Mouse (Mus musculus) CH12.LX (cell line): Measurements from ENCODE around the gene Phactr1. TPM values are rescaled to one million over a fixed set of nuclear protein-coding genes. Genes with fewer than 3 reads are reported as not detected.

Experiments used
- DNase-seq: peaks from one replicate; pipeline ENCODE4 v3.0.0-alpha.2; 2013; ENCODE audit errors: extremely low read depth
- H3K27ac ChIP-seq: 2 replicates; pipeline ENCODE4 v1.5.1; 2012; ENCODE audit warnings: low read depth, mild to moderate bottlenecking, control low read depth, moderate library complexity; ENCODE audit not compliant: insufficient read depth
- H3K27me3 ChIP-seq: replicated peaks from 2 replicates; pipeline ENCODE3; 2012; ENCODE audit warnings: inconsistent platforms
- H3K36me3 ChIP-seq, 2 experiments: replicated peaks in 1 of 2; 2 replicates each; pipeline versions ENCODE3 to v1.6.1; 2012; ENCODE audit warnings: inconsistent platforms in 1 of 2, low read length in 1 of 2, mild to moderate bottlenecking in 1 of 2, mixed read lengths in 1 of 2, moderate library complexity in 1 of 2; ENCODE audit not compliant: control insufficient read depth in 1 of 2, insufficient read depth in 1 of 2
- H3K4me1 ChIP-seq, 2 experiments: 2 replicates each; pipeline ENCODE4 v1.6.1; 2012; ENCODE audit warnings: inconsistent platforms in 1 of 2, moderate library complexity in 1 of 2; ENCODE audit not compliant: insufficient read depth in 2 of 2, control insufficient read depth in 1 of 2
- H3K4me2 ChIP-seq: 2 replicates; pipeline ENCODE4 v1.6.1; 2012; ENCODE audit warnings: low read depth, mild to moderate bottlenecking, control low read depth; ENCODE audit not compliant: poor library complexity, insufficient read depth, severe bottlenecking
- H3K4me3 ChIP-seq, 3 experiments: fragments of 150-350 bp in 1 of 3; sonication (generic) in 1 of 3; replicated peaks in 1 of 3; 2 replicates each; pipeline versions ENCODE3 to v1.5.1; 2011 to 2012; ENCODE audit warnings: low read depth in 2 of 3, low read length in 2 of 3, mild to moderate bottlenecking in 2 of 3, moderate library complexity in 2 of 3, control low read depth in 1 of 3, improper control_type of control experiment in 1 of 3, inconsistent platforms in 1 of 3, mixed read lengths in 1 of 3; ENCODE audit not compliant: poor library complexity in 1 of 3
- H3K79me2 ChIP-seq: replicated peaks from 2 replicates; pipeline ENCODE4 v1.6.1; 2012; ENCODE audit warnings: mild to moderate bottlenecking, moderate library complexity; ENCODE audit not compliant: control insufficient read depth, poor library complexity, insufficient read depth, severe bottlenecking; ENCODE audit errors: extremely low read depth
- H3K9ac ChIP-seq: 2 replicates; pipeline ENCODE4 v1.6.1; 2012; ENCODE audit warnings: low read depth, mild to moderate bottlenecking, control low read depth, moderate library complexity; ENCODE audit not compliant: insufficient read depth
- H3K9me3 ChIP-seq: replicated peaks from 2 replicates; pipeline ENCODE3; 2012; ENCODE audit warnings: low read length, inconsistent platforms, mixed read lengths
- CTCF ChIP-seq, 2 experiments: IDR thresholded peaks in 1 of 2; conservative IDR thresholded peaks in 1 of 2; 2 replicates each; pipeline ENCODE4 v1.5.1; 2011 to 2012; ENCODE audit warnings: low read depth in 2 of 2, low read length in 2 of 2, improper control_type of control experiment in 1 of 2, inconsistent platforms in 1 of 2, mild to moderate bottlenecking in 1 of 2, moderate library complexity in 1 of 2
- E2F4 ChIP-seq: IDR thresholded peaks from 2 replicates; pipeline ENCODE4 v1.6.1; 2011; ENCODE audit warnings: low read depth, low read length, improper control_type of control experiment; ENCODE audit not compliant: insufficient replicate concordance
- ELF1 ChIP-seq: IDR thresholded peaks from 2 replicates; pipeline ENCODE4 v1.6.1; 2014; ENCODE audit warnings: low read depth, mild to moderate bottlenecking, inconsistent platforms, low read length, improper control_type of control experiment
- EP300 ChIP-seq: IDR thresholded peaks from 2 replicates; pipeline ENCODE4 v1.6.1; 2011; ENCODE audit warnings: low read length, improper control_type of control experiment
- RAD21 ChIP-seq: IDR thresholded peaks from 2 replicates; pipeline ENCODE4 v1.6.1; 2011; ENCODE audit warnings: low read depth, mild to moderate bottlenecking, low read length, improper control_type of control experiment, moderate library complexity
- SIN3A ChIP-seq: IDR thresholded peaks from 2 replicates; pipeline ENCODE4 v1.6.1; 2012; ENCODE audit warnings: low read length, improper control_type of control experiment, inconsistent platforms
- SMC3 ChIP-seq: IDR thresholded peaks from 2 replicates; pipeline ENCODE4 v1.6.1; 2011; ENCODE audit warnings: low read depth, low read length, improper control_type of control experiment
- ZMIZ1 ChIP-seq: IDR thresholded peaks from 2 replicates; pipeline ENCODE4 v1.6.1; 2012; ENCODE audit warnings: low read depth, mild to moderate bottlenecking, inconsistent platforms, low read length, improper control_type of control experiment
- dilution Hi-C: fragments of 300-500 bp; cut with MboI; formaldehyde crosslinking; loops from 2 replicates; pipeline ENCODE4 v1.14.3; 2020; ENCODE audit warnings: low sequenced_read_pairs; ENCODE audit not compliant: extremely low pct_unique_long_range_greater_than_20kb, extremely low pct_ligation_motif_present
- in situ Hi-C: fragments of 300-500 bp; cut with MboI; formaldehyde crosslinking; loops from 3 replicates; pipeline ENCODE4 v1.14.3; 2019; ENCODE audit warnings: low sequenced_read_pairs, low pct_ligation_motif_present, low pct_unique_long_range_greater_than_20kb, mixed read lengths
- polyA plus RNA-seq: library from polyadenylated mRNA; unstranded; fragments of >175 nt; gene quantifications from 2 replicates; pipeline ENCODE4 v1.2.1, GENCODE M21; 2012; ENCODE audit warnings: low read depth; ENCODE audit not compliant: insufficient read length
- total RNA-seq, 2 experiments: library from RNA; depleted of rRNA; stranded (reverse); fragments of 300-350 nt in 1 of 2; fragments of >200 nt in 1 of 2; gene quantifications; 2 replicates each; pipeline ENCODE4 v1.2.3; 2012 to 2014

Phactr1 gene
- total and polyA plus RNA-seq, 3 experiments: 2.0 to 6.1 (median 3.1) TPM

DNA sequence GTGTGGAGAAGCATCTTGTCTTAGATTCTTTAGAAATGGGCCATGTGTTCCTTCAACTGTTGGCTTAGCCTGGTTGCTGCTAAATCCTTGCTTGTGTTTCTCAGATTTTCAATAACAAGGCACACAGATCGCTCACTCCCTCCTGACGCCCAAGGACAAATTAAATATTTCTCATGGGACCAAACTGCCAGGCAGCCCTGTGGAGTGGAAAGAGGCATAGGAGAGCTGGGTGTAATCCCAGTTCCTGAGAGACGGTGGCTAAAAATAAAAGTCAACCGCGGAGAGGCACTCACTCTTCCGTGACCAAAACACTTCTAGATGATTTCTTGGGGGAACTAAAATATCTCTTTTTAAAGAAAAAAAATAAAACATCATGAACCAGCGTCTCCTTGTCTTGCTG is 143.5 kb downstream of the Phactr1 start:
- Histone ChIP-seq H3K4me1 (peaks cover 5 to 14% of the 10 kb centered on the region in 2 experiments), H3K79me2 (no peaks in the 10 kb centered on the region), H3K27ac (no peak overlapping the region), H3K4me2 (no peak overlapping the region), H3K9me3 (peaks cover 12% of the 10 kb centered on the region), H3K36me3 (no peaks in the 10 kb centered on the region), H3K9ac (no peak overlapping the region), H3K4me3 (no peak overlapping the region), H3K27me3 (no peaks in the 10 kb centered on the region)
- dilution Hi-C loops (no loop called here), in situ Hi-C loops (no loop called here)
- no peak for DNase-seq
- TF ChIP-seq E2F4: no peak
- no peak for TF ChIP-seq ZMIZ1

DNA sequence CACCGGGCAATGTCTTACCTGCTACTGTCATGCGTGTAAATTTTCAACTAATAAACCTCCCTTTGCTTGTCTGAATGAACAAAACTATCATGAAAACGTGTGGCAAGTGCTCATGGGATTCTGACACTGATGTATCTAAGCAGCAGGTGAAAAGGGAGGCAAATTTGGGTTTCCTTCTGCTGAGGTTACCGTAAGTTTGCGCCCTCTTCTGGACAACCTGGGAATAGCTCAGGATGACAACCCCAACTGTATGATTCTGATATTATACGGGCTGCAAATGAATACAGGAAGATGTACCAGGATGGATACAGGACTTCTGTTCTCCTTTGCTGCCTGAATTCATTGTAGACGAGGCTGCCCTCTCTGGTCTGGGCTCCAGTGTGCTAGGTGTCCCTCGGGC is 146.2 kb downstream of the Phactr1 start:
- Histone ChIP-seq H3K27me3 (no peaks in the 10 kb centered on the region), H3K9ac (no peak overlapping the region), H3K79me2 (no peaks in the 10 kb centered on the region), H3K4me2 (no peak overlapping the region), H3K36me3 (no peaks in the 10 kb centered on the region), H3K9me3 (peaks cover 12% of the 10 kb centered on the region), H3K4me1 (peaks cover 8 to 18% of the 10 kb centered on the region in 2 experiments), H3K27ac (no peak overlapping the region), H3K4me3 (no peak overlapping the region)
- DNase-seq: peak; percentile 37
- TF ChIP-seq CTCF (conservative IDR thresholded peaks at IDR 0.05 in 1 of 2, IDR thresholded peaks at IDR 0.05 in 1 of 2; ENCODE audit: low read depth in 2 of 2, low read length in 2 of 2): peak; percentile 58 to 81
- no peak for TF ChIP-seq RAD21
- in situ Hi-C loops: no loop called here
- dilution Hi-C loops: no loop called here

DNA sequence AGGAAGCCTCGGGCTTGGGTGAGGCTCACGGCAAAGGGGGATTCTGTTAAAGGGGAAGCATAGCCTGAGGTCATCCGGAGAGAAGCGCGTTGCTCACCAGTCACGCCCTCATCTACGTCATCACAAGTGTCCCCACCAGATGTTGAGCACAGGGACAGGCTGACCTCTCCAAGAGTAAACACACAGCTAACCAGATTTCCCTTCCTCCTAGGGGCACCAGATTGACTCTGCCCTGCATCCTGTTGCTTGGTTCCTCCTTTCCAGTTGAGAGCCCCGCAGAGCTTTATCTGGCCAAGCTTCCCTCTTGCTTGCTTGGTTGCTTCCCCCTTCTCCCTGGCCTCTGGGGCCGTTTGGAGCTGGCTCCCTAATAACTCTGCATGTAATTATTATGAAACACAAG is 148.6 kb downstream of the Phactr1 start:
- TF ChIP-seq EP300 (no peak), SIN3A (0 out of 2 replicates have a peak, but pooled peaks have one; percentile 18)
- Histone ChIP-seq H3K9ac (no peak overlapping the region), H3K4me2 (peak overlapping the region; percentile 96), H3K4me1 (peaks cover 8 to 15% of the 10 kb centered on the region in 2 experiments), H3K79me2 (no peaks in the 10 kb centered on the region), H3K36me3 (no peaks in the 10 kb centered on the region), H3K27me3 (no peaks in the 10 kb centered on the region), H3K9me3 (peaks cover 12% of the 10 kb centered on the region), H3K27ac (no peak overlapping the region), H3K4me3 (peak overlapping the region in 2 of 3 experiments; percentile 26 to 44)
- no peak for DNase-seq
- dilution Hi-C loops (no loop called here), in situ Hi-C loops (no loop called here)

DNA sequence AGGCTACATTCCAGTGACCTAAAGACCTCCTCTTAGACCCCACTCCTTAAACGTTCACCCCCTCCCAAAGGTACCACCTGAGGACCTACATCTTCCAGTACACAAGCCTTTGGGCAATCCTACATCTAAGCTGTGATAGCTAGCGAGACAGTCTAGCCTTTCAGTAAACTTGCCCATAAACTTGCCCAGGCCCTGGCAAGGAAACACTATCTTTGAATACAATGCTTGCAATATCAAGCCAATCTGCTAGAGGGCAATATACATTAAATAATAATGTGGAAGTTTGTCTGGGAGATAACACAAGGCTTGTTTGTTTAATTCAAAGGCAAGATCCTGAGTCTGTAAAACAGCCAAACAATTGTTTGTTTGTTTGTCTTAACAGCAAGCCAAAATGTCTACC is 155.0 kb downstream of the Phactr1 start:
- H3K4me2 ChIP-seq: no peak overlapping the region
- H3K79me2 ChIP-seq: no peaks in the 10 kb centered on the region
- TF ChIP-seq RAD21 (peak; percentile 58), E2F4 (no peak), CTCF (conservative IDR thresholded peaks at IDR 0.05 in 1 of 2, IDR thresholded peaks at IDR 0.05 in 1 of 2; ENCODE audit: low read depth in 2 of 2, low read length in 2 of 2) (peak in 1 of 2 experiments; percentile 57; a peak in 2 of 4 replicates), ELF1 (no peak), SMC3 (peak; percentile 29; the same call in 1 of the 2 replicates)
- peaks cover 0 to 18% of the 10 kb centered on the region in 2 experiments; a peak in 2 of 4 replicates for H3K4me1 ChIP-seq
- H3K9me3 ChIP-seq: no peaks in the 10 kb centered on the region
- no peaks in the 10 kb centered on the region for H3K27me3 ChIP-seq
- H3K27ac ChIP-seq: no peak overlapping the region
- H3K9ac ChIP-seq: no peak overlapping the region
- dilution Hi-C loops (no loop called here), in situ Hi-C loops (loop anchor here (10.0 kb wide), 1 partner anchor 269 kb away; no protein-coding TSS in a partner anchor)
- DNase-seq: no peak
- no peaks in the 10 kb centered on the region for H3K36me3 ChIP-seq
- no peak overlapping the region for H3K4me3 ChIP-seq
